Mouse (Mus musculus) spleen, adult 2 months (tissue): Measurements from ENCODE around the gene Kcnk13.

Source experiments
- CTCF ChIP-seq: fragments of 200-500 bp; IDR thresholded peaks from 2 replicates; pipeline ENCODE4 v1.5.1; 2011; ENCODE audit warnings: mild to moderate bottlenecking, inconsistent platforms; ENCODE audit not compliant: insufficient read depth, insufficient read length, insufficient replicate concordance; ENCODE audit errors: extremely low read depth
- POLR2A ChIP-seq: fragments of 200-500 bp; IDR thresholded peaks from 2 replicates; pipeline ENCODE4 v1.6.1; 2011; ENCODE audit warnings: low read depth, low read length, inconsistent platforms

DNA sequence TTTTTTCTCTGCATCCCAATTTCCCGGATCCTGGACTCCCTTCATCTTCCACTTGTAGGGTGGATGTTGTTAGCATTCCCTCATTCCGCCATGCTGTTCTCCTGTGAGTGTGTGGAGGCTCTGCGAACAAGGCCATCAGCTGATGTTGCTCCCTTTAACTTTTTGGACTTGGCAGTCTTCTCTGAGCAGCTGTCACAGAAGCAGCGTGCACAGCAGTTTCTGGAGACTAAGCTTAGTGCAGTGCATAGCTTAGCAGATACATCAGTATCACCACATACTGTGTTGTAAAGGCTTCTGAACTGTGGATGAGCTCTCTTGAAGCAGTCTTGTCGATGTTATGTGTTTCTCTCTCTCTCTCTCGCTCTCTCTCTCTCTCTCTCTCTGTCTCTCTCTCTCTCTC lies 25.1 kb upstream of the Kcnk13 start:
- TF ChIP-seq CTCF, result no peak
- TF ChIP-seq POLR2A, result no peak
